Mouse (Mus musculus) G1E (cell line): ENCODE measurements around the gene Bpifa5. TPM values are rescaled to one million over a fixed set of nuclear protein-coding genes. Genes with fewer than 3 reads are reported as not detected.

Source experiments
- ATAC-seq: 2 replicates; pipeline ENCODE4 v1.8.0; 2016; ENCODE audit warnings: mild to moderate bottlenecking; ENCODE audit not compliant: insufficient number of reproducible peaks, poor library complexity, low FRiP score, severe bottlenecking; ENCODE audit errors: extremely low read depth
- DNase-seq: peaks from one replicate; pipeline ENCODE4 v3.0.0; 2012; ENCODE audit warnings: low spot score
- H3K27me3 ChIP-seq: 2 replicates; pipeline ENCODE4 v1.6.1; 2012; ENCODE audit warnings: mild to moderate bottlenecking, low read length, inconsistent platforms; ENCODE audit not compliant: insufficient read depth
- H3K36me3 ChIP-seq: replicated peaks from 2 replicates; pipeline ENCODE3; 2012; ENCODE audit warnings: mild to moderate bottlenecking, inconsistent platforms
- H3K4me1 ChIP-seq: 2 replicates; pipeline ENCODE4 v1.6.1; 2012; ENCODE audit warnings: low read depth, low read length, inconsistent platforms, mixed read lengths; ENCODE audit not compliant: insufficient read depth
- H3K4me3 ChIP-seq: 2 replicates; pipeline ENCODE4 v1.5.1; 2012; ENCODE audit warnings: low read depth, mild to moderate bottlenecking, inconsistent platforms, low read length, moderate library complexity, mixed read lengths
- H3K9me3 ChIP-seq: replicated peaks from 2 replicates; pipeline ENCODE4 v1.6.1; 2012; ENCODE audit warnings: inconsistent platforms
- CTCF ChIP-seq: IDR thresholded peaks from 2 replicates; pipeline ENCODE4 v1.5.1; 2012; ENCODE audit warnings: low read depth, low read length, inconsistent platforms, mixed read lengths
- GATA1 ChIP-seq: IDR thresholded peaks from 2 replicates; pipeline ENCODE4 v1.6.1; 2012; ENCODE audit warnings: borderline replicate concordance, low read length, inconsistent platforms, mixed read lengths
- GATA2 ChIP-seq: IDR thresholded peaks from 2 replicates; pipeline ENCODE4 v1.6.1; 2012; ENCODE audit warnings: low read depth, low read length, inconsistent platforms, borderline replicate concordance
- POLR2AphosphoS5 ChIP-seq: IDR thresholded peaks from 2 replicates; pipeline ENCODE4 v1.6.1; 2012; ENCODE audit warnings: low read depth, low read length, inconsistent platforms; ENCODE audit not compliant: insufficient replicate concordance
- TAL1 ChIP-seq: conservative IDR thresholded peaks from 2 replicates; pipeline ENCODE4 v1.6.1; 2012; ENCODE audit warnings: low read depth, low read length, inconsistent platforms, mixed read lengths
- polyA plus RNA-seq: library from polyadenylated mRNA; stranded (reverse); fragments of >175 nt; gene quantifications from 2 replicates; pipeline ENCODE4 v1.2.3, GENCODE M21; 2012
- total RNA-seq, 2 experiments: library from RNA; stranded (forward) in 1 of 2; stranded (reverse) in 1 of 2; fragments of 200-1000 nt in 1 of 2; fragments of >200 nt in 1 of 2; fragmentation: Nextera tagmentation in 1 of 2; gene quantifications; 2 replicates each; pipeline ENCODE4 v1.2.3; 2014 to 2017

The Bpifa5 gene
- total and polyA plus RNA-seq, 3 experiments, result not detected

- no peak for ATAC-seq
- TF ChIP-seq CTCF, result no peak
- H3K4me1 ChIP-seq, result no peaks in the 10 kb centered on the region
- H3K4me3 ChIP-seq, result no peak overlapping the region
- no peaks in the 10 kb centered on the region for H3K36me3 ChIP-seq
- no peak for DNase-seq
- no peaks in the 10 kb centered on the region for H3K9me3 ChIP-seq
- H3K27me3 ChIP-seq, result peaks cover 15% of the 10 kb centered on the region; the same call in 1 of the 2 replicates
These were observed 31.6 kb downstream of the Bpifa5 start for GRCm38 (mm10) chr2:154193994-154194504.

DNA sequence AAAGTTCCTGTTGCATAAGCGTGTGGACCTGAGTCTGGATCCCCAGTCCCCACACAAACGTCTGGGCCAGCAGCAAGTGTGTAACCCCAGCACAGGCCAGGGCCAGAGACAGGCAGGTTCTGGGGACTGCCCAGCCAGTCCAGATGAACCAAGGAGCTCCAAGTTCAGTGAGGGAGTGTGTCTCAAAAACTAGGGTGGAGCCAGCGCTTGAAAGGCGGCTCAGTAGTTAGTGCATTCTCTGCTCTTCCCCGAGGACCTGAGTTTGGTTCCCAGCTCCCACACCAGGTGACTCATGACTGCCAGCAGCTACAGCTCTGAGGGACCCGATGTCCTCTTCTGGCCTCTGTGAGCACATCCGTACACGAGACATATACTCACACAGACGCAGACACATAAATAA, 34.6 kb downstream of the Bpifa5 start:
- DNase-seq (no peak), ATAC-seq (no peak)
- Histone ChIP-seq H3K27me3 (peaks cover 12% of the 10 kb centered on the region), H3K9me3 (no peaks in the 10 kb centered on the region), H3K4me3 (no peak overlapping the region), H3K36me3 (no peaks in the 10 kb centered on the region), H3K4me1 (no peaks in the 10 kb centered on the region)
- TF ChIP-seq GATA2 (no peak), CTCF (no peak), GATA1 (no peak), TAL1 (no peak), POLR2AphosphoS5 (no peak)

DNA sequence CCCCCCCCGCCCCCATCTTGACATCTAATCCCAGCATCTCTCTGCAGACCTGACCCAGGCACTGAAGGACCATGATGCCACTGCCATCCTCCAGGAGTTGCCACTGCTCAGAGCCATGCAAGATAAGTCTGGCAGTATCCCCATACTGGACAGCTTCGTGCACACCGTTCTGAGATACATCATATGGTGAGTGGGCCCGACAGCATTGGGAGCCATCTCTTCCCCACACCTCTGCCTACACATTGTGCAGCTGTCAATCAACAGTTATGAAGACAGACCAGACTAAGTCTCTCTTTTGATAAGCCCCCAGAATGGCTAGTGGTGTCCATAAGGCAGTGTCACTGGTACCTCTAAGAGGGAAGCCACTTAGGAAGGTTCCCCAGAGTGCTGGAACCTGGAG, 42.2 kb downstream of the Bpifa5 start:
- DNase-seq, result no peak
- Histone ChIP-seq H3K36me3 (no peaks in the 10 kb centered on the region), H3K9me3 (no peaks in the 10 kb centered on the region), H3K4me3 (no peak overlapping the region), H3K4me1 (no peaks in the 10 kb centered on the region), H3K27me3 (peaks cover 3% of the 10 kb centered on the region)
- no peak for ATAC-seq
- TF ChIP-seq CTCF (no peak), GATA2 (no peak), POLR2AphosphoS5 (no peak), TAL1 (no peak), GATA1 (no peak)

DNA sequence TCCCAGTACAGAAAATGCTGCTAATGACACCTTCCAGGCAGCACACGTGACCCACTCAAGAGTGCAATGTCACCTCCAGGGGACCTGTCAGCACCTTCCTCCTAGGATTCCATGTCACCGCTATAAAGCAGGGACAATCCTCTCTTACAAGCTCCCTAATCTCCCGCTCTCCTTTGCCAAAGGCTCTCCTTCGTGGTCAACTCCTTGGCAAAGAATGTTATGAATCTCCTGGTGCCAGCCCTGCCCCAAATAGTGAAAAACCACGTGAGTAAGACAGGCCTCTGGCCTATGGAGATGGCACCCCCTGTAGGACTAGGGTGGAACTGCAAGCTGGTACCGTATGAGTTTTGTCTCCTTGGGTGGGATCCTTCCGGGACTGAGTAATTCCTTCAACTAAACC, 44.5 kb downstream of the Bpifa5 start:
- Histone ChIP-seq H3K9me3 (no peaks in the 10 kb centered on the region), H3K36me3 (no peaks in the 10 kb centered on the region), H3K4me1 (no peaks in the 10 kb centered on the region), H3K27me3 (peaks cover 1% of the 10 kb centered on the region; the same call in 1 of the 2 replicates), H3K4me3 (no peak overlapping the region)
- ATAC-seq, result no peak
- TF ChIP-seq CTCF, result peak; percentile 76
- no peak for TF ChIP-seq GATA1
- TF ChIP-seq GATA2, result no peak
- no peak for DNase-seq

DNA sequence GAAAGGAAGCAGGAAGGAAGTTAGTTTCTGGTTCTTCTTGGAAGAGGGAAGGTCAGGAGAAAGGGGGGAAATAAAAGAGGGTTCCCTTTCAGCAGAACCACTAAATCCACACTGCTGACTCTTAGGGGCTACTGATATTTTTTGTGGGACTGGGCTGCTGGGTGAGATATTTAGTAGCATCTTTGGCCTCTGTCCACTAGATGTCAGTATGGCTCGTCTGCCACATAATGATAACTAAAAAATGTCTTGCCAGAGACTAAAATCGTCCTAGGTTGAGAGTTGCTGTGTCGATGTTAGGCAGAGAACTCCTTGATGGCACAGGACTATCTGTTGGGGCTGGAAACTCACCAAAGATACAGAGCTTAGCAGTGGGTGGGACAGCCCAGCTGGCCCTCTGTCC, 46.7 kb downstream of the Bpifa5 start:
- Histone ChIP-seq H3K4me3 (no peak overlapping the region), H3K27me3 (peaks cover 7% of the 10 kb centered on the region; the same call in 1 of the 2 replicates), H3K9me3 (no peaks in the 10 kb centered on the region), H3K36me3 (no peaks in the 10 kb centered on the region), H3K4me1 (no peaks in the 10 kb centered on the region)
- DNase-seq (no peak), ATAC-seq (no peak)
- TF ChIP-seq GATA2 (no peak), GATA1 (no peak), CTCF (peak; percentile 16; the same call in 1 of the 2 replicates)

- ATAC-seq, result no peak
- no peaks in the 10 kb centered on the region for H3K9me3 ChIP-seq
- TF ChIP-seq GATA1 (no peak), GATA2 (no peak), CTCF (no peak), TAL1 (no peak), POLR2AphosphoS5 (no peak)
- no peak for DNase-seq
- H3K4me3 ChIP-seq, result no peak overlapping the region
- no peaks in the 10 kb centered on the region for H3K36me3 ChIP-seq
- peaks cover 7% of the 10 kb centered on the region; the same call in 1 of the 2 replicates for H3K27me3 ChIP-seq
- no peaks in the 10 kb centered on the region for H3K4me1 ChIP-seq
These were observed 48.7 kb downstream of the Bpifa5 start for GRCm38 (mm10) chr2:154211121-154211520.

DNA sequence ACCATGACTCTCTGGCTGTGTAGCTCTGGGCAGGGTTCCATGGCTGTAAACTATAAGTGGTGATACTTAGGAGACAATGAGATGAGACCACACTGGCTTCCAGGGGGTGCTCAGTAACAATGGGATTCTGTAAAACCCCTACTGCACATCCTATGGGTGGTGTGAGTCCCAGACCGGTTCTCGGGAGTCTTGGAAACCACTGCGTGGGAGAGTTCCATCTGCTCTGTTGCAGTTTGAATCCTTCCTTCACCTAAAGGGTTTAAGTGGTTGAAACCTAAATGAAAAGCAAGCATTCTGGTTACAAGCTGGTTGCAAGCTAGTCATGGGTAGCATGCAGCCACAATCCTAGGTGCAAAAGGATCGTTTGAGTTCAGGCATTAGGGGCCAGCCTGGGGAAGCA, 49.5 kb downstream of the Bpifa5 start:
- no peak for ATAC-seq
- H3K4me3 ChIP-seq, result no peak overlapping the region
- no peaks in the 10 kb centered on the region for H3K9me3 ChIP-seq
- peaks cover 7% of the 10 kb centered on the region; the same call in 1 of the 2 replicates for H3K27me3 ChIP-seq
- no peak for DNase-seq
- H3K4me1 ChIP-seq, result no peaks in the 10 kb centered on the region
- TF ChIP-seq CTCF (no peak), POLR2AphosphoS5 (no peak), GATA1 (no peak), TAL1 (no peak), GATA2 (no peak)
- no peaks in the 10 kb centered on the region for H3K36me3 ChIP-seq
